Mouse (Mus musculus): ENCODE data around the gene Mpp5. TPM values are rescaled to one million over a fixed set of nuclear protein-coding genes. Genes with fewer than 3 reads are reported as not detected.

The Mpp5 gene
- total and polyA plus RNA-seq, 2 experiments, result 0.84 to 17.0 TPM

DNA sequence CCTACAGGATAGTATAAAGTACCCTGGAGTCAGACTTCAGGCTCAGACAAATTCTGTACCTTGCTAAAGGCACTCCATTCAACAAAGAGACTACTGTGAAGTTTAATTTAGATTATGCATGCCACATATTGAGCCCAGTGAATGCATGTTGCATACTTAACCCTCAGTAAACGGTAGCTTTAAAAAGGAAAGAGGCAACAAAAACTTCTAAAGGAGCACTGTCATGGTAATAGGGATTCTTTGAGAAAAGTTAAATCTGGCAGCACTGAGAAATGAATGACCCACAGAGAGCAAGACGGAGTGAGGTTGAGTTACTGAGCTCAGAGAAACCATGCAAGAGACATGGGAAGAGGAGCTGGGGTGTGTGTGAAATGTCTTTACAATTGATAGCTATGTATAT lies 29.2 kb downstream of the Mpp5 start:
- DNase-seq (ENCODE audit: extremely low read depth, low read depth, low spot score), result no peak
- 72% methylated on average over 2 of the region's 2 CpGs for WGBS
- Histone ChIP-seq H3K4me3 (ENCODE audit: insufficient read depth, low read depth, low read length) (no peak overlapping the region), H3K4me1 (ENCODE audit: control insufficient read depth, insufficient read depth, low read length) (no peaks in the 10 kb centered on the region; the same call in 1 of the 2 replicates), H3K36me3 (ENCODE audit: control insufficient read depth, insufficient read depth, low read length) (no peaks in the 10 kb centered on the region), H3K79me2 (ENCODE audit: control insufficient read depth, insufficient read depth, low read length) (peaks cover 3% of the 10 kb centered on the region; the same call in 1 of the 2 replicates), H3K9ac (ENCODE audit: low read depth, low read length) (no peak overlapping the region), H3K27me3 (ENCODE audit: control insufficient read depth, insufficient read depth, low read length) (no peaks in the 10 kb centered on the region), H3K27ac (replicated peaks; ENCODE audit: insufficient read depth, low read depth, low read length) (no peak overlapping the region)
- TF ChIP-seq POLR2A (IDR thresholded peaks at IDR 0.05; ENCODE audit: extremely low read depth, insufficient read depth, low read length), result no peak
- TF ChIP-seq CTCF (IDR thresholded peaks at IDR 0.05; ENCODE audit: low read depth, low read length), result no peak

GRCm38 (mm10) chr12:78778423-78779067 lies 29.8 kb downstream of the Mpp5 start:
- Histone ChIP-seq H3K27me3 (ENCODE audit: control insufficient read depth, insufficient read depth, low read length) (no peaks in the 10 kb centered on the region), H3K4me1 (ENCODE audit: control insufficient read depth, insufficient read depth, low read length) (no peaks in the 10 kb centered on the region; the same call in 1 of the 2 replicates), H3K79me2 (ENCODE audit: control insufficient read depth, insufficient read depth, low read length) (no peaks in the 10 kb centered on the region; the same call in 1 of the 2 replicates), H3K36me3 (ENCODE audit: control insufficient read depth, insufficient read depth, low read length) (no peaks in the 10 kb centered on the region), H3K4me3 (ENCODE audit: insufficient read depth, low read depth, low read length) (no peak overlapping the region), H3K9ac (ENCODE audit: low read depth, low read length) (no peak overlapping the region), H3K27ac (replicated peaks; ENCODE audit: insufficient read depth, low read depth, low read length) (no peak overlapping the region)
- WGBS, result 75% methylated on average over 4 of the region's 4 CpGs
- no peak for DNase-seq (ENCODE audit: extremely low read depth, low read depth, low spot score)
- TF ChIP-seq CTCF (IDR thresholded peaks at IDR 0.05; ENCODE audit: low read depth, low read length) (no peak), POLR2A (IDR thresholded peaks at IDR 0.05; ENCODE audit: extremely low read depth, insufficient read depth, low read length) (no peak)

- H3K36me3 ChIP-seq (ENCODE audit: control insufficient read depth, insufficient read depth, low read length), result no peaks in the 10 kb centered on the region
- 64% methylated on average over 3 of the region's 3 CpGs for WGBS
- no peak overlapping the region for H3K27ac ChIP-seq (replicated peaks; ENCODE audit: insufficient read depth, low read depth, low read length)
- TF ChIP-seq POLR2A (IDR thresholded peaks at IDR 0.05; ENCODE audit: extremely low read depth, insufficient read depth, low read length) (no peak), CTCF (IDR thresholded peaks at IDR 0.05; ENCODE audit: low read depth, low read length) (no peak)
- H3K79me2 ChIP-seq (ENCODE audit: control insufficient read depth, insufficient read depth, low read length), result no peaks in the 10 kb centered on the region; the same call in 1 of the 2 replicates
- DNase-seq (ENCODE audit: extremely low read depth, low read depth, low spot score), result no peak
- H3K4me1 ChIP-seq (ENCODE audit: control insufficient read depth, insufficient read depth, low read length), result no peaks in the 10 kb centered on the region; the same call in 1 of the 2 replicates
- H3K27me3 ChIP-seq (ENCODE audit: control insufficient read depth, insufficient read depth, low read length), result no peaks in the 10 kb centered on the region
- H3K9ac ChIP-seq (ENCODE audit: low read depth, low read length), result no peak overlapping the region
- H3K4me3 ChIP-seq (ENCODE audit: insufficient read depth, low read depth, low read length), result no peak overlapping the region
Measured at GRCm38 (mm10) chr12:78788266-78788873, 39.7 kb downstream of the Mpp5 start.

DNA sequence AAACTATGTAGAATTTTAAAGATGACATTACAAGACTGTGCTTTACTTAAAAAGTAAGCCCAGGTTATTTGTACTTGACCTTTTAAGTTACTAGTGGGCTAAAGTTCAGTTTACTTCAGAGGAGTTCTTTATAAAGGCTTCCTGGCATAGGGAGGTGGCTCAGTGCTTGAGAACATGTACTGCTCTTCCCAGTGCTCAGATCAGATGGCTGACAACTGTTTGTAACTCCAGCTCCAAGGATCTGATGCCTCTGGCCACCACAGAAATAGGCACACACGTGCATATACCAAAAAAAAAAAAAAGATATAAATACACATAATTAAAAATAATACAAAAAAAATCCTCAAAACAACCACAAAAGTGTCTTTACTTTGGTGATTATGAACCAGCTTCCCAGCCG lies 42.1 kb downstream of the Mpp5 start:
- DNase-seq (ENCODE audit: extremely low read depth, low read depth, low spot score), result no peak
- WGBS, result 74% methylated on average over 2 of the region's 2 CpGs
- Histone ChIP-seq H3K27ac (replicated peaks; ENCODE audit: insufficient read depth, low read depth, low read length) (no peak overlapping the region), H3K36me3 (ENCODE audit: control insufficient read depth, insufficient read depth, low read length) (peaks cover 2% of the 10 kb centered on the region; the same call in 1 of the 2 replicates), H3K4me1 (ENCODE audit: control insufficient read depth, insufficient read depth, low read length) (no peaks in the 10 kb centered on the region), H3K9ac (ENCODE audit: low read depth, low read length) (no peak overlapping the region), H3K27me3 (ENCODE audit: control insufficient read depth, insufficient read depth, low read length) (no peaks in the 10 kb centered on the region), H3K79me2 (ENCODE audit: control insufficient read depth, insufficient read depth, low read length) (no peaks in the 10 kb centered on the region; the same call in 1 of the 2 replicates), H3K4me3 (ENCODE audit: insufficient read depth, low read depth, low read length) (no peak overlapping the region)
- TF ChIP-seq CTCF (IDR thresholded peaks at IDR 0.05; ENCODE audit: low read depth, low read length) (no peak), POLR2A (IDR thresholded peaks at IDR 0.05; ENCODE audit: extremely low read depth, insufficient read depth, low read length) (no peak)

DNA sequence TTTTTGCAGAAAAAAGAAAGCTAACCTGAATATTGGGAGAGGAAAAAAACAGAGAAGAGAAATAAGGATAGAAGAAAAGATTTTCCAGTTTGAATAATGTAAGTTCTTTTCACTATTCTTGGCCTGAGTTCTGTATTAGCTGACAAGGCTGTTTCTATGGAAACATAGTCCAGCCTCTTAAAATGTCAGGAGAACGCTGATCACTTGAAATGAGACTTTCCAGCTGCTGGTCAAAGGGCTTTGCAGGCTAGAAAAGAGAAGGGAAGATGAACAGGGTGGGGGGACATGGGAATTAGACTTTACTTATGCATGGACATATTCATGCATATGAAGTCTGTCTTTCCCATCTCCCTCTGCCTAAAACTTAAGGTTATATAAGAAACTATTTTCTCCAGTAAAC lies 45.5 kb downstream of the Mpp5 start:
- TF ChIP-seq POLR2A (IDR thresholded peaks at IDR 0.05; ENCODE audit: extremely low read depth, insufficient read depth, low read length) (no peak), CTCF (IDR thresholded peaks at IDR 0.05; ENCODE audit: low read depth, low read length) (no peak)
- WGBS, result 33% methylated on average over 1 of the region's 1 CpGs
- no peaks in the 10 kb centered on the region for H3K4me1 ChIP-seq (ENCODE audit: control insufficient read depth, insufficient read depth, low read length)
- H3K79me2 ChIP-seq (ENCODE audit: control insufficient read depth, insufficient read depth, low read length), result no peaks in the 10 kb centered on the region; the same call in 1 of the 2 replicates
- no peak for DNase-seq (ENCODE audit: extremely low read depth, low read depth, low spot score)
- H3K36me3 ChIP-seq (ENCODE audit: control insufficient read depth, insufficient read depth, low read length), result peaks cover 15% of the 10 kb centered on the region
- no peak overlapping the region for H3K4me3 ChIP-seq (ENCODE audit: insufficient read depth, low read depth, low read length)
- H3K27me3 ChIP-seq (ENCODE audit: control insufficient read depth, insufficient read depth, low read length), result no peaks in the 10 kb centered on the region
- H3K27ac ChIP-seq (replicated peaks; ENCODE audit: insufficient read depth, low read depth, low read length), result no peak overlapping the region
- no peak overlapping the region for H3K9ac ChIP-seq (ENCODE audit: low read depth, low read length)

DNA sequence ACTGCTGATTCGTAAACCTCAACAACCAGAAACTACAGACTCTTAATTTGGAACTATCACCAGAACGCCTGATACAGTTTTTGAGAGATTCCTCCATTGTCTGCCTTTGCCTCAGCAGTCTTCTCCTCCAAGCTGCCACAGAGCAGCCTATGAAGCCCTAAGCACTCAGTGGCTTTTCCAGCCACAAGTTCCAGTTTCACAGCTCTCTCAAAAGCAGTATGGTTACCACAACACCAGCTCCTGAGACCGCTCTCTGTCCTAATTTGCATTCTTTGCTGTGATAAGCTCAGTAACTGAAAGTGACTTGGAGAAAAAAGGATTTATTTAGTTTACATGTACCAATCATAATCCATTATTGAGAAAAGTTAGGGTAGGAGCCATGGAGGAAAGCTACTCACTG lies 51.3 kb downstream of the Mpp5 start:
- TF ChIP-seq CTCF (IDR thresholded peaks at IDR 0.05; ENCODE audit: low read depth, low read length), result no peak
- TF ChIP-seq POLR2A (IDR thresholded peaks at IDR 0.05; ENCODE audit: extremely low read depth, insufficient read depth, low read length), result no peak
- Histone ChIP-seq H3K27me3 (ENCODE audit: control insufficient read depth, insufficient read depth, low read length) (no peaks in the 10 kb centered on the region), H3K9ac (ENCODE audit: low read depth, low read length) (no peak overlapping the region), H3K4me1 (ENCODE audit: control insufficient read depth, insufficient read depth, low read length) (no peaks in the 10 kb centered on the region), H3K4me3 (ENCODE audit: insufficient read depth, low read depth, low read length) (no peak overlapping the region), H3K27ac (replicated peaks; ENCODE audit: insufficient read depth, low read depth, low read length) (no peak overlapping the region), H3K79me2 (ENCODE audit: control insufficient read depth, insufficient read depth, low read length) (no peaks in the 10 kb centered on the region), H3K36me3 (ENCODE audit: control insufficient read depth, insufficient read depth, low read length) (peaks cover 14% of the 10 kb centered on the region)
- 95% methylated on average over 3 of the region's 3 CpGs for WGBS
- no peak for DNase-seq (ENCODE audit: extremely low read depth, low read depth, low spot score)
